Mouse (Mus musculus) thymus, adult 18-20 months (tissue): ENCODE data around the gene Mrpl34.

ENCODE experiments used
- DNase-seq, 2 experiments: peaks; one replicate each; pipeline ENCODE4 v3.0.0; 2022; ENCODE audit warnings: mixed read lengths in 2 of 2

Mrpl34 gene

DNA sequence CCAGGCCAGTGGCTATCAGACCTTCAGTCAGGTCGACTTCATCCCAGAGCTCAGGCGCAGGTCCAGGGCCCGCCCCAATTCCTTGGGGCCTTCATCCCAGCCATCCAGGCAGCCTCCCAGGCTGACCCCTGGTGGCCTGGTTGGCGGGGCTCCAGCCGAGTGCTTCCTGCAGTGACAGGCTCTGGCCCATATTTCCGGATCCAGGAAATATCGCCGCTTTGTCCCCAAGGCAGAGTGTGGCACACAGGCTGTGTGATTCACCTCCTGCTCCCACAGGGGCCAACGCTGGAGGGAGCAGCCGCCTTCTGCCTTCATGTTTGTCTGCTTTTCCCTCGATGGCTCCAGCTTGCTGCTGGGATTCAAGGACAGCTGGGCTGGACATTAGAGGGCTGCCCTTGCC, 31.7 kb downstream of the Mrpl34 start:
- DNase-seq: no peak

DNA sequence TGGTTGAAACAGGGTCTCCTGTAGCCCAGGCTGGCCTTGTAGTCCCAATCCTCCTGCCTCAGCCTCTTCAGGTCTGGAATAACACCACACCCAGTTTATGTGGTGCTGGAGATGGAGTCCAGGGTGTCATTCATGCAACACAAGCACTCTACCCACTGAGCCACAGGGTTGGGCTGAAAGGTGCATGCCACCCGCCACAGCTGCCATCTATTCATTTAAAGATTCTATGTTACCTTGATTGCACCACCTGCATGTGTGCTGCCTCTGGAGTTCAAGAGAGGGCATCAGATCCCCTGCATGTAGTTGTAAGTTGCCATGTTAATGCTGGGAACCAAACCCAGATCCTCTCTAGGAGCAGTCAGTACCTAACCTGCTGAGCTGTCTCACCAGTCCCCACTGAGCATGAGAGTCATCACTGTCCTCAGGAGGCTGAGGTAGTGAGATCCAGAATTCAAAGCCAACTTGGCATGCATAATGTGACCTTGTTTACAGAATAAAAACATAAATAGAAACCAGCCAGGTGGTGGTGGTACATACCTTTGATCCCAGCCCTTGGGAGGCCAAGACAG, 32.4 kb downstream of the Mrpl34 start:
- no peak for DNase-seq

DNA sequence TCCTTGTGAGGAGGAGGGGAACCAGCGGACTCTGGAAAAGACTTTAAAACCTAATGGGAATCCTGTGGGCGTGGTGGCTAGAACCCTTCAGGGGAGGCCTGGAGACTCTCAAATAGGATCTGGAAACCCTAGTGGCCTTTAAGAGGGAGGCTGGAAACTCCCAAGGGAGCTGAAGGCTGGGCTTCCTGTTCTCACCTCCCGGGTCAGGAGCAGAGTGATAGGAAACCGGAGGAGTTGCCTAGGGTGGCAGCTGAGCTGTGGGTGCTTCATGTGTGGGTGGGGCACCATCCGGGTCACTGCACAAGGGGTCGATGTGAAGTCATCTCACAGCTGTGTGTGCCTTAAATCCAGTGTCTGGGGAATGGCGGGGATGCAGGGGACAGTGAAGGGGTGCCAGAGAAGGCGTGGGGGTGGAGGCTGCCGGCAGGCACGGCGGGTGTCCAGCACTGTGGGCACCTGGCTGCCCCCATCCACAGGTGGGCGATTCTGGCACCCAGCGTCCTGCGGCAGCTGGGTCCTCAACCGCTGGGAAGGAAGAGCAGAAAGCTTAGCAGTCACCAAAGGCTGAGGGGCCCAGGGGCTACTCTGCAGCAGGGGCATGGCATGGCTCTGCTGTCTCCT, 33.2 kb downstream of the Mrpl34 start:
- DNase-seq: no peak

DNA sequence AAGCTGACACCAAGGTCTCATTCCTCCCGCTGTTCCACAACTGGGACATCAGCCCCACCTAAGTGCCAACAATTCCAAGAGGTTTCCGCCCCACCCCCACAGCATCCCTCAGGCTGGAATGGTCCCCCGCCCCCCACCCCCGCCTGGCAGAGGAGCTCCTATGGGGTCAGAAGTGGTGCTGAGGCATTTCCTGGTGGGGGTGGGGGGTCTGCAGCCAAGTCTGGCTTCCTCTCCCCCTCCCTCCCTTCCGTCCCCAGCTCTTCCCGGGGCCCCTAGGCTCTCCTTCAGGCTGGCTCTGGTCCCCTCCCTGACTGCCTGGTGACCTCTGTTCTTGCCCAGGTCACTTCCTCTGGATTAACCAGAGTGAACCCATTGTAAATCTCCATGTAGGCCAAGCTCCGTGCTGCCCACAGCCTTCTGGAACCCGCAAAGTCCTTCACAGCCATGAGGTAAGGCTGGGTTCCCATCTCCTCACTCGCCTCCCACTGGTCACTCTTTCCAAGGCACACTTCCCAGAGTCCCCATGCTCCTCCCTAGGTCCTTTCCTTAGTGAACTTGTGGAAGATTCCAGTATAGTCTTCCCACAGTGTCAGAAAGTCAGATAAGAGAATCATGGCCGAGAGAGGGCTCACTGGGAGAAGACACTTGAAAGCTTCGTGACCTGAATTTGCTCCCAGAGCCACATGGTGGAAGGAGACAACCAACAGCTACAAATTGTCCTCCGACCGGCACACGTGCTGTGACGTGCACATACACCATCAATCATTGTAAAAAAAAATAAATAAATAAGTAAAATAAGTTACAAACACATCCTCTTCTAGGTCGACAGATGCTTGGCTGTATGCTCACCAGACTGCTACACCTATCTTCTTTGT, 34.3 kb downstream of the Mrpl34 start:
- DNase-seq: no peak

DNA sequence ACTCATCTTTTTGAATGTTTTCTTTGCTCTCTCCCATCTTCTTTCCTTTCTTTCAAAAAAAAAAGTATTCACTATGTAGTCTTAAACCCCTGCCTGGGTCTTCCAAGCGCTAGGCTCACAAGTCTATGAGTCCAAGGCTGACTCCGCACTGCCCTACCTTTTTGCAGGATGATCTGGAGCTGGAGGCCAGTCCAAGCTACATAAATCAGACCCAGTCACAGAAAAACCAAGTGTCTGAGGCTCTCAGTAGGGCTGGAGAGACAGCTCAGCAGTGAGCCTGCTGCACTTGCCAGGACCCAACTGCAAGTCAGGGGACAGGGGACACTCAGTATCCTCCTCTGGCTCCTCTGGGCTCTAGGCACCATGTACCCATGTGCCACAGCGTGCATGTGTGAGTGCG, 39.6 kb downstream of the Mrpl34 start:
- no peak for DNase-seq

DNA sequence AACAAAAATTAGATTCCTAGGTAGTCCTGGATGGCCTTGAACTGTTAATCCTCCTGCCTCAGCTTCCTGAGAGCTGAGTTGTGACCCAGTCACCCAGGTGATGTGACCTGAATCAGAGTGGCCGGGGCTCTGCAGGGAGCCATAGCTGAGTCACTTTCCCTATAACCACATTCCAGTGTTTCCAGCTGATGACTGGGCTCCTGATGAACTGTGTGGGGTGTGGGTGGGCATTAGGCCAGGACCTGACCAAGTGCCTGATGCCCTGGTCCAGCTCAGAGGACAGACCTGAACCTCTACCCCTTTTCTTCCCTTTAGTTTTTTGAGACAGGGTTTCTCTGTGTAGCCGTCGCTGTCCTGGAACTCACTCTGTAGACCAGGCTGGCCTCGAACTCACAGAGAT, 40.6 kb downstream of the Mrpl34 start:
- DNase-seq: no peak

DNA sequence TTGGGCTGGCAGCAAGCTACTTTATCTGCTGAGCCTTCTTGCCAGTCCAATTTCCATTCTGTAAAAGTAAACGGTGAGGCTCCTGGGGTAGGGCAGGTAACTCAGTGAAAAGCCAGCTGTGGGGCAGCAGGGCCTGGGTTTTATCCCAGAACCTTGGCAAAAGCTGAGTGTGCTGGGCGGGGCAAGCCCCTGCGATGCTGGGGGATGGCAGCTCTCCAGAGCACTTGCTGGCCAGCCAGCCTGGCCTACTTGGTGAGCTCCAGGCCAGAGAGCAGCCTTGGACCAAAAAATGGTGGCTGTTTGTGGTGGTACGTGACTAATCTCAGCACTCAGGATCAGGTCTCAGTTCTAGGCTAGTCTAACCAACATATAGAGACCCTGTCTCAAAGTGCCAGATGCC, 41.2 kb downstream of the Mrpl34 start:
- no peak for DNase-seq

DNA sequence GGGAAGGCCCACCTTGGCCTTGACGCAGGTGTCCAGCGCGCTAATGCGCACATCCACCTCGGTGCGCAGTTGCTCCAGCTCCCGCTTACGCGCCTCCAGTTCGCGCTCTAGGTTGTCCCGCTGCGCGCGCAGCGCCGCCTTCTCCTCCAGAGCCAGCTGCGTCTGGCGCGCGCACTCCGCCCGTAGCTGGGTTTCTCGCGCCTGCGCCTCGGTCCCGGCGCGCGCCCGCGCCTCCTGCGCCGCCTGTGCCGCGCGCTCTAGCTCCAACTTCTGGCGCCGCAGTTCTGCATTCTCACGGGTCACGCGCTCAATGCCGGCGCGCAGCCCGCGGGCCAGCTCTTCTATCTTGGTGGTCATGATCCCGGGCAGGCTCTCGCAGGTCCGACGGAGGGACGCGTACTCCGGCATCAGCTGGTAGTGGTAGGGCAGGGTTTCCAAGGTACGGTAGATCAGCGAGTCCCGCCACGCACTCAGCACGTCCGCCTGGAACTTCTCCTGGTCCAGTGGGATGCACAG, 42.9 kb downstream of the Mrpl34 start:
- DNase-seq: no peak

DNA sequence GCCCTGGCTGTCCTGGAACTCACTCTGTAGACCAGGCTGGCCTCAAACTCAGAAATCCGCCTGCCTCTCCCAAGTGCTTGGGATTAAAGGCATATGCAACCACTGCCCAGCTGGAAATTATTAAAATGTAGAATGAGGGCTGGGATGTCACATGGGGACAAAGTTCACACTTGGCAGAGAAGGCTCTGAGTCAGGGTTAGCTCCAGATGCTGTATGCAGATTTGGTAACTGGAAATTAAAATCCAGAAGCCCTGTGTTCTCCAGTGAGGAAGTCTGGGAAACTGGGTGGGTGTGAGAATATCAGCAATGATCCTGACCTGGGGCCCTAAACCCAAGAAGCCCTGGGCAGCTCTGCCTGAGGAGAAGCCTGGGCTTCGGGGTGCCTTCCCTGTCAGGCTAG, 44.6 kb downstream of the Mrpl34 start:
- no peak for DNase-seq

DNA sequence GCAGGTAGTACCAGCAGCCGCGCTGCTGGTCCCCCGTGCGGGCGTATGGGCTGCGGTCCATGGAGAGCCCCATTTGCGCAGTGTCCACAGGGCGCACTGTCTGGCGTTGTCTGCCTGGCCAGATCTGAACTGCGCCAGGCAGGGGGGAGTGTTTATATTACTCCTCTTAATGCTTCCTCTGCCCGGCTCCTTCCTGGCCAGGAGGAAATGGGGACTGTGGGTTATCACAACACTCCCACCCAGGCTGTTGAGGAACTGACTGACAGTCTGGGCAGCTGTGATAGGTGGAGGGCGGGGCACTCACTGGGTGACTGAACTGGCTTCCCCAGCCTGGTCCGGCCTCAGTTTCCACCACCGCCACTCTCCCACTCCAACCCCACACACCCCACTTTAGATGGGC, 46.9 kb downstream of the Mrpl34 start, which contains the start of gene Plvap:
Gene Plvap, minus strand, starts transcription at position 109 of the 400 bp plus-strand sequence.
- DNase-seq: no peak

DNA sequence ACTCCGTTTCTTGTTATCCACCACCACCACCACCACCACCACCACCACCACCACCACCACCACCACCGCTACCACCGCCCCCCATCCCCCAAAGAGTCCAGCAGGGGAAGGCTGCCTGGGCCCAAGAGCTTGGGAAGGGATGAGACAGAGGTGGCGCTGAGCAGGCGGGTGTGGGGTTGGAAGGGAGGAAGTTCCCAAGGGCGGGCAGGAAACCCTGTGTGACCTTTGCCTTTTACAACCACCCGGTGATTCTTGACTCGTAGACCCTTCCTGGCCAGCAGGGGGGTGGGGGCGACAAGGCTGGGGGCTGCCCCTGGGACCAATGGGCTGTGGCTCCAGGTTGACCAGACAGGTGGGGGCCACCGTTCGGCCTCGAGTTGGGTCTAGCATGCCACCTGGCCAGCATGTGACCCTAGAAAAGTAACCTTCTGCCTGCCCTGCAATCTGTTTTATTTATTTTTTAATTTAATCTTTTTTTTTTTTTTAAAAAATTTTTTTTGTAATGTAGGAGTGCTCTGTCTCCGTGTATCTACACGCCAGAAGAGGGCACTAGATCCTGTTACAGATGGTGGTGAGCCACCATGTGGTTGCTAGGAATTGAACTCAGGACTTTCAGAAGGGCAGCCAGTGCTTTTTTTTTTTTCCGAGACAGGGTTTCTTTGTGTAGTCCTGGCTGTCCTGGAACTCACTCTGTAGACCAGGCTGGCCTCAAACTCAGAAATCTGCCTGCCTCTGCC, 48.4 kb downstream of the Mrpl34 start:
- no peak for DNase-seq

DNA sequence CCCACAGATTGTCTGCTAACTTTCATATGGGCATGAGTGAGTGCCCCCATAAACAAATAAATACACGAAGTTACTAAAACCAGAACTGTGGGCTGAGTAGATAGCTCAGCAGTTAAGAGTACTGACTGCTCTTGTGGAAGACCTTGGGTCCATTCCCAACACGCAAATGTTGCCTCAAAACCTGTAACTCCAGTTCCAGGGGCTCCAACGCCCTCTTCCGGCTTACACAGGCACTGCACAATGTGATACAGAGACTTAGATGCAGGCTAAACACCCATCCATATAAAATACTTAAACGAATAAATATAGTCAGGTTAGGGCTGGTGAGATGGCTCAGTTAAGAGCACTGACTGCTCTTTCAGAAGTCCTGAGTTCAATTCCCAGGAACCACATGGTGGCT, 50.3 kb downstream of the Mrpl34 start:
- DNase-seq: no peak
